Mouse (Mus musculus) cortical plate, adult 2 months (tissue): ENCODE measurements around the gene Hsph1.

ENCODE experiments used
- CTCF ChIP-seq: fragments of 200-500 bp; IDR thresholded peaks from 2 replicates; pipeline ENCODE4 v1.5.1; 2011; ENCODE audit warnings: mild to moderate bottlenecking, control low read depth, low read length; ENCODE audit not compliant: insufficient read depth; ENCODE audit errors: extremely low read depth
- POLR2A ChIP-seq: fragments of 200-500 bp; IDR thresholded peaks from 2 replicates; pipeline ENCODE4 v1.6.1; 2011; ENCODE audit warnings: mild to moderate bottlenecking, low read length, control low read depth; ENCODE audit not compliant: insufficient read depth; ENCODE audit errors: extremely low read depth

GRCm38 (mm10) chr5:149583507-149583906 lies 52.7 kb downstream of the Hsph1 start:
- TF ChIP-seq CTCF, result no peak
- no peak for TF ChIP-seq POLR2A
